Mouse (Mus musculus) heart, postnatal 0 days (tissue): ENCODE measurements around the gene Fgf23.

Experiments used
- CTCF ChIP-seq: IDR thresholded peaks from 2 replicates; pipeline ENCODE4 v1.5.1; 2016; ENCODE audit warnings: antibody characterized with exemption, control low read depth, low read depth
- EP300 ChIP-seq: IDR thresholded peaks from 2 replicates; pipeline ENCODE4 v1.6.1; 2016; ENCODE audit warnings: antibody characterized with exemption, low read depth

DNA sequence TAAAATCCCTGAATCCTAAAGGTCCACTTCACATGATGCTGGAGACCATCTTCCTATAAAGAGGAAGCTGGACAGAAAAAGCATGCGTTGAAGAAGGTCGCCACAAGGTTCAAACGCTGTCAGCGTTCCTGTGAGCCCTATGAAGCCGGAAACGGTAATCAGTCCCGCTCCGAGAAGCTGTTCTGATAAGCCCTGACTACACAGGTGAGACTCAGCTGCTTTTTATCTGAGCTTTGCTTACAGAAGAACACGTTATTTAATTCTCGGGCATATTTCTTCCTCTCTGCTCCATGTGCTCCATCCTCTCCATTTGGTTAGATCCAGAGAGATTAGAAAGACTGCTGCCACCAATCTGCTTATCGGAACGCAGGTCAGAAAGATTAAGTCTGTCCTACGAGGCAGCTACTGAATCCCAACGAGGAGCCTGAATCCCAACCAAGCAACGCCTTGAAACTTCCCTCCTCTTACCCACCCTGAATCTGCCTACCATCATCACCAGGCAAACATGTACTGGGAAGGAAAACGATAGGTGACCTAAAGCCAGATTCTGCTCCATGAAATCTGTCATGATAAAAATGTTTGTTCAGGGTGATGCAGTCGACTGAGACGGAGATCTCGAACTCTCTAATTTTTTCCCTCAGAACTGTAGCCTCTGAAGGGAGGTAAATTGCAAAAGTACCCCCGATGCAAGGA, 35.8 kb downstream of the Fgf23 start:
- no peak for TF ChIP-seq EP300
- TF ChIP-seq CTCF = no peak
